ENCODE assay signal across 22 mouse cellular contexts in the genomic region with DNA sequence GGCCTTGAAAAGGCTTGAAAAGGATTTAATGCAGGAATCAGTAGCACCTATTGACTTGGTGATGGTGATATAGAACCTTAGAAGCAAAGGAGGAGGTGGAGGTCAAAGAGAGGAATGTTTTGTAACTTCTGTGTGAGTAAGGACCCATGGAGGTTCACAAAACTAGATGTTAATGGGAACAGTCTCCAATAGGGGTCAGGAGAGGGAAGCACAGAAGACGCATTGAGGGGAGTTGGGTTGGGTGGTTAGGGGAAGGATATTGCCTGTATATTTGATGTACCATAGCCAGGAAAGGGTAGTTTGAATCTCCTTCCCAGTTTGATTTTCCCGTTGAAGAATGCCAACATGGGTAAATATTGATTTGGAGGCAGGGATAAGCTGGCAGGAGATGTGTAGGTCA. TPM values are rescaled to one million over a fixed set of nuclear protein-coding genes. Genes with fewer than 3 reads are reported as not detected.
DNase-seq lines count a peak whose midpoint lies in the region; ATAC-seq and TF ChIP-seq lines count a peak whose summit lies in the region.
"Had no signal": no experiment of that assay in that cellular context is flagged by ENCODE, and none has a peak within 500 bp of the region (broad histone marks: within the 10 kb centered on the region; RNA-seq: fewer than 3 reads in every experiment).

No protein-coding gene starts in this region.

- H3K27me3 ChIP-seq in intestine, postnatal 0 days (replicated peaks; ENCODE audit: control insufficient read depth, insufficient read depth, low read length), result no peaks in the 10 kb centered on the region
- H3K27me3 ChIP-seq in intestine, embryonic 16.5 days (replicated peaks; ENCODE audit: control insufficient read depth, insufficient read depth, low read length), result no peaks in the 10 kb centered on the region
- H3K27me3 ChIP-seq in lung, embryonic 14.5 days (ENCODE audit: insufficient read depth, low read length), result no peaks in the 10 kb centered on the region
- H3K27me3 ChIP-seq in forebrain, embryonic 15.5 days, result no peaks in the 10 kb centered on the region
- H3K27me3 ChIP-seq: embryonic facial prominence, embryonic 12.5 days; hindbrain, embryonic 12.5 days had no signal

- DNase-seq in lung, embryonic 14.5 days, result no peak
- DNase-seq in lung, postnatal 4 days, result no peak
- no peak for DNase-seq in T-cell, adult 2 months (ENCODE audit: low spot score)
- DNase-seq: adrenal gland, adult 8-10 months; adrenal gland, postnatal 36 days; cerebellum, adult 11 months; cerebellum, adult 8-10 months; cerebellum, postnatal 14 days; gastrocnemius, postnatal 10 days had no signal

- no peak overlapping the region for H3K4me2 ChIP-seq in intestine, postnatal 0 days (replicated peaks; ENCODE audit: low read depth)
- H3K4me2 ChIP-seq in intestine, embryonic 16.5 days (ENCODE audit: low read depth, low read length), result no peak overlapping the region
- H3K4me2 ChIP-seq in lung, embryonic 14.5 days, result no peak overlapping the region
- no peak overlapping the region for H3K4me2 ChIP-seq in forebrain, embryonic 15.5 days (replicated peaks)
- H3K4me2 ChIP-seq: embryonic facial prominence, embryonic 12.5 days; heart, embryonic 12.5 days; hindbrain, embryonic 12.5 days had no signal

- ATAC-seq in intestine, postnatal 0 days, result no peak
- no peak for ATAC-seq in intestine, embryonic 16.5 days
- no peak for ATAC-seq in lung, embryonic 14.5 days (ENCODE audit: insufficient read depth)
- 0 out of 2 replicates have a peak, but pooled peaks have one; percentile 30 for ATAC-seq in megakaryocyte, adult 5-6 weeks (ENCODE audit: poor library complexity, severe bottlenecking)
- no peak for ATAC-seq in forebrain, embryonic 15.5 days (replicated peaks)
- ATAC-seq: forebrain, embryonic 16.5 days; hindbrain, embryonic 16.5 days had no signal

- no peak overlapping the region for H3K4me3 ChIP-seq in intestine, postnatal 0 days (ENCODE audit: low read depth, low read length)
- no peak overlapping the region for H3K4me3 ChIP-seq in intestine, embryonic 16.5 days (ENCODE audit: low read length)
- no peak overlapping the region for H3K4me3 ChIP-seq in lung, embryonic 14.5 days (ENCODE audit: low read depth, low read length)
- no peak overlapping the region for H3K4me3 ChIP-seq in forebrain, embryonic 15.5 days
- H3K4me3 ChIP-seq: embryonic facial prominence, embryonic 12.5 days; heart, embryonic 12.5 days; hindbrain, embryonic 12.5 days had no signal

- TF ChIP-seq CTCF in intestine, postnatal 0 days (IDR thresholded peaks at IDR 0.05; ENCODE audit: low read depth), result peak; percentile 24; the same call in 1 of the 2 replicates
- TF ChIP-seq CTCF in lung, embryonic 14.5 days (IDR thresholded peaks at IDR 0.05; ENCODE audit: low read depth), result 0 out of 2 replicates have a peak, but pooled peaks have one; percentile 9

- H3K36me3 ChIP-seq in intestine, postnatal 0 days (ENCODE audit: control insufficient read depth, insufficient read depth), result no peaks in the 10 kb centered on the region
- no peaks in the 10 kb centered on the region for H3K36me3 ChIP-seq in intestine, embryonic 16.5 days (ENCODE audit: control insufficient read depth, insufficient read depth, low read length)
- H3K36me3 ChIP-seq in lung, embryonic 14.5 days (ENCODE audit: insufficient read depth), result no peaks in the 10 kb centered on the region
- H3K36me3 ChIP-seq in forebrain, embryonic 15.5 days, result no peaks in the 10 kb centered on the region
- H3K36me3 ChIP-seq: embryonic facial prominence, embryonic 12.5 days; heart, embryonic 12.5 days; hindbrain, embryonic 12.5 days had no signal

- 69% methylated on average over 2 of the region's 2 CpGs for WGBS in intestine, postnatal 0 days
- 65% methylated on average over 2 of the region's 2 CpGs for WGBS in intestine, embryonic 16.5 days
- WGBS in lung, embryonic 14.5 days, result 72% methylated on average over 2 of the region's 2 CpGs
- 83% methylated on average over 2 of the region's 2 CpGs for WGBS in forebrain, embryonic 15.5 days

- H3K9me3 ChIP-seq in intestine, postnatal 0 days (ENCODE audit: control insufficient read depth), result no peaks in the 10 kb centered on the region
- H3K9me3 ChIP-seq in intestine, embryonic 16.5 days (ENCODE audit: control insufficient read depth, low read length), result no peaks in the 10 kb centered on the region
- H3K9me3 ChIP-seq in lung, embryonic 14.5 days (ENCODE audit: low read depth, low read length), result no peaks in the 10 kb centered on the region
- no peaks in the 10 kb centered on the region for H3K9me3 ChIP-seq in forebrain, embryonic 15.5 days
- H3K9me3 ChIP-seq: embryonic facial prominence, embryonic 12.5 days; heart, embryonic 12.5 days; hindbrain, embryonic 12.5 days had no signal

- no peak overlapping the region for H3K27ac ChIP-seq in intestine, postnatal 0 days (ENCODE audit: low read depth, low read length)
- no peak overlapping the region for H3K27ac ChIP-seq in intestine, embryonic 16.5 days (ENCODE audit: low read length)
- H3K27ac ChIP-seq in lung, embryonic 14.5 days (ENCODE audit: low read depth), result no peak overlapping the region
- H3K27ac ChIP-seq in forebrain, embryonic 15.5 days (replicated peaks), result no peak overlapping the region
- H3K27ac ChIP-seq: embryonic facial prominence, embryonic 12.5 days; hindbrain, embryonic 12.5 days had no signal

- no peak overlapping the region for H3K9ac ChIP-seq in intestine, postnatal 0 days (ENCODE audit: low read depth, low read length)
- H3K9ac ChIP-seq in intestine, embryonic 16.5 days (ENCODE audit: low read depth, low read length), result no peak overlapping the region
- H3K9ac ChIP-seq in lung, embryonic 14.5 days, result no peak overlapping the region
- no peak overlapping the region for H3K9ac ChIP-seq in forebrain, embryonic 15.5 days (replicated peaks)
- H3K9ac ChIP-seq: embryonic facial prominence, embryonic 12.5 days; heart, embryonic 12.5 days; hindbrain, embryonic 12.5 days had no signal

- H3K4me1 ChIP-seq in intestine, postnatal 0 days (replicated peaks; ENCODE audit: control insufficient read depth, insufficient read depth, low read length), result no peaks in the 10 kb centered on the region
- H3K4me1 ChIP-seq in intestine, embryonic 16.5 days (ENCODE audit: control insufficient read depth, insufficient read depth, low read length), result no peaks in the 10 kb centered on the region
- H3K4me1 ChIP-seq in lung, embryonic 14.5 days (ENCODE audit: insufficient read depth), result no peaks in the 10 kb centered on the region
- H3K4me1 ChIP-seq in forebrain, embryonic 15.5 days, result no peaks in the 10 kb centered on the region
- H3K4me1 ChIP-seq: embryonic facial prominence, embryonic 12.5 days; heart, embryonic 12.5 days; hindbrain, embryonic 12.5 days had no signal

RNA-seq across cellular contexts. Expression of gene Ccl9, which starts 5.8 kb away (rescaled TPM):
- polyA plus RNA-seq in intestine, postnatal 0 days (2015; fragmentation: Nextera tagmentation; extraction: Ambion mirVana), result 11.2 and 13.4 TPM in 2 replicates
- 47.6 and 52.6 TPM in 2 replicates for polyA plus RNA-seq in intestine, embryonic 16.5 days (2015; fragmentation: Nextera tagmentation; extraction: Ambion mirVana)
- 2.8 and 7.0 TPM in 2 replicates for polyA plus RNA-seq in lung, embryonic 14.5 days (2014; fragmentation: Nextera tagmentation; extraction: Ambion mirVana)
- 447 and 459 TPM in 2 replicates for total RNA-seq in megakaryocyte, adult 5-6 weeks (2015)
- total RNA-seq in megakaryocyte, adult 5-6 weeks (2017), result 282 and 303 TPM in 2 replicates
- polyA plus RNA-seq in forebrain, embryonic 15.5 days (2015; fragmentation: Nextera tagmentation; extraction: Ambion mirVana), result 1.2 and 1.7 TPM in 2 replicates

RNA-seq across cellular contexts. Expression of gene Ccl6, which starts 8.7 kb away (rescaled TPM):
- polyA plus RNA-seq in intestine, postnatal 0 days (2015; fragmentation: Nextera tagmentation; extraction: Ambion mirVana), result 100 and 108 TPM in 2 replicates
- polyA plus RNA-seq in intestine, embryonic 16.5 days (2015; fragmentation: Nextera tagmentation; extraction: Ambion mirVana), result 30.3 and 39.1 TPM in 2 replicates
- polyA plus RNA-seq in lung, embryonic 14.5 days (2014; fragmentation: Nextera tagmentation; extraction: Ambion mirVana), result 4.8 and 7.2 TPM in 2 replicates
- 916 and 950 TPM in 2 replicates for total RNA-seq in megakaryocyte, adult 5-6 weeks (2015)
- 592 and 639 TPM in 2 replicates for total RNA-seq in megakaryocyte, adult 5-6 weeks (2017)
- 1.5 and 2.4 TPM in 2 replicates for polyA plus RNA-seq in forebrain, embryonic 15.5 days (2015; fragmentation: Nextera tagmentation; extraction: Ambion mirVana)

RNA-seq across cellular contexts. Expression of gene Ccl5, which starts 53.9 kb away (rescaled TPM):
- polyA plus RNA-seq in intestine, postnatal 0 days (2015; fragmentation: Nextera tagmentation; extraction: Ambion mirVana), result 1.8 and 2.4 TPM in 2 replicates
- 3.5 and 4.8 TPM in 2 replicates for polyA plus RNA-seq in intestine, embryonic 16.5 days (2015; fragmentation: Nextera tagmentation; extraction: Ambion mirVana)
- polyA plus RNA-seq in lung, embryonic 14.5 days (2014; fragmentation: Nextera tagmentation; extraction: Ambion mirVana), result 0.64 TPM in 1 of 2 replicates, not detected in the other
- 32.1 and 70.7 TPM in 2 replicates for total RNA-seq in megakaryocyte, adult 5-6 weeks (2015)
- total RNA-seq in megakaryocyte, adult 5-6 weeks (2017), result 7.2 and 11.1 TPM in 2 replicates
- polyA plus RNA-seq in forebrain, embryonic 15.5 days (2015; fragmentation: Nextera tagmentation; extraction: Ambion mirVana), result not detected in 2 replicates
- total RNA-seq: ES-E14; gastrocnemius, postnatal 10 days; gastrocnemius, postnatal 4 days; heart, postnatal 25 days had no signal
- polyA plus RNA-seq: forebrain, embryonic 11.5 days; heart, embryonic 12.5 days; hindbrain, embryonic 12.5 days had no signal
